Mouse (Mus musculus) embryonic fibroblast, embryonic 13.5 days (primary cell): ENCODE data around the gene Bpifa5.

Source experiments
- CTCF ChIP-seq: IDR thresholded peaks from 2 replicates; pipeline ENCODE4 v1.5.1; 2011; ENCODE audit warnings: mild to moderate bottlenecking, control low read depth, low read length, moderate library complexity, borderline replicate concordance; ENCODE audit not compliant: insufficient read depth
- POLR2A ChIP-seq: IDR thresholded peaks from 2 replicates; pipeline ENCODE4 v1.6.1; 2011; ENCODE audit warnings: low read depth, mild to moderate bottlenecking, control low read depth, low read length, moderate library complexity

- no peak for TF ChIP-seq CTCF
- TF ChIP-seq POLR2A, result no peak
Observed at GRCm38 (mm10) chr2:154173313-154173712, 10.9 kb downstream of the Bpifa5 start.
